7 mouse cellular contexts compared by ENCODE assay signal in genomic region chr16:11143706-11144483, GRCm38 (mm10). TPM values are rescaled to one million over a fixed set of nuclear protein-coding genes. Genes with fewer than 3 reads are reported as not detected.
DNase-seq lines count a peak whose midpoint lies in the region; ATAC-seq and TF ChIP-seq lines count a peak whose summit lies in the region.
"Not testable (repeated sequence)": the region's sequence is repeated elsewhere in the genome, so short reads cannot be mapped to it uniquely, and the experiment has no call there.

No protein-coding gene starts in this region.

- not testable (repeated sequence) for TF ChIP-seq EP300 in heart, adult 2 months (IDR thresholded peaks at IDR 0.05; ENCODE audit: insufficient read depth, low read depth, low read length)

- ATAC-seq in neural tube, embryonic 11.5 days (ENCODE audit: insufficient read depth, low FRiP score, low TSS enrichment): not testable (repeated sequence)

- H3K9ac ChIP-seq in heart, adult 2 months (ENCODE audit: low read depth, low read length); neural tube, embryonic 11.5 days (ENCODE audit: low read length): not testable (repeated sequence)

- TF ChIP-seq POLR2A in heart, adult 2 months (IDR thresholded peaks at IDR 0.05; ENCODE audit: insufficient read depth, low read depth, low read length); testis, adult 2 months (IDR thresholded peaks at IDR 0.05; ENCODE audit: control insufficient read depth, low read depth, low read length): not testable (repeated sequence)

- H3K79me2 ChIP-seq in heart, adult 2 months (replicated peaks; ENCODE audit: control insufficient read depth, insufficient read depth, low read length): not testable (repeated sequence)

- not testable (repeated sequence) for H3K4me3 ChIP-seq in heart, adult 2 months; neural tube, embryonic 11.5 days (ENCODE audit: low read depth, low read length)
- H3K4me3 ChIP-seq in testis, adult 2 months (ENCODE audit: control insufficient read depth, low read depth, low read length): peak overlapping the region; percentile 12; the same call in 1 of the 2 replicates

- TF ChIP-seq CTCF in heart, adult 2 months (IDR thresholded peaks at IDR 0.05); testis, adult 2 months (IDR thresholded peaks at IDR 0.05; ENCODE audit: control insufficient read depth, insufficient read depth, insufficient replicate concordance, low read depth, low read length): not testable (repeated sequence)

- not testable (repeated sequence) for H3K9me3 ChIP-seq in neural tube, embryonic 11.5 days (ENCODE audit: control insufficient read depth, low read length)

- H3K27ac ChIP-seq in heart, adult 2 months; neural tube, embryonic 11.5 days (ENCODE audit: low read depth, low read length); testis, adult 2 months (ENCODE audit: control insufficient read depth, insufficient read depth, low read depth, low read length): not testable (repeated sequence)

- 21% methylated on average over 56 of the region's 56 CpGs for WGBS in heart, adult 2 months
- WGBS in neural tube, embryonic 11.5 days: 14% methylated on average over 52 of the region's 56 CpGs

- H3K27me3 ChIP-seq in heart, adult 2 months (ENCODE audit: control insufficient read depth, insufficient read depth, low read length); neural tube, embryonic 11.5 days (ENCODE audit: control insufficient read depth, insufficient read depth, low read length); testis, adult 2 months (ENCODE audit: control insufficient read depth, insufficient read depth, low read length): not testable (repeated sequence)

- H3K4me1 ChIP-seq in heart, adult 2 months (ENCODE audit: control insufficient read depth, insufficient read depth, low read length); neural tube, embryonic 11.5 days (ENCODE audit: control insufficient read depth, insufficient read depth, low read length); testis, adult 2 months (ENCODE audit: control insufficient read depth, insufficient read depth, low read length): not testable (repeated sequence)

- DNase-seq in adrenal gland, postnatal 10 days: peak; percentile 100
- DNase-seq in embryo, embryonic 9.5 days (ENCODE audit: extremely low spot score): peak; percentile 65
- peak; percentile 100 for DNase-seq in heart, adult 2 months
- peak; percentile 95 to 97 for DNase-seq in kidney, postnatal 25 days
- peak; percentile 100 for DNase-seq in left cerebral cortex, postnatal 14 days (ENCODE audit: low spot score in 2 of 2)
- peak; percentile 39 for DNase-seq in neural tube, embryonic 11.5 days (ENCODE audit: low spot score)

- H3K4me2 ChIP-seq in neural tube, embryonic 11.5 days (ENCODE audit: low read depth): not testable (repeated sequence)

- intact Hi-C loops in heart, adult 2 months (cut with DNase I): not testable (repeated sequence)
- intact Hi-C loops in left cerebral cortex, postnatal 14 days (cut with DNase I): loop anchor here (10.0 kb wide), 1 partner anchor 51 kb away; no protein-coding TSS in a partner anchor

- not testable (repeated sequence) for H3K36me3 ChIP-seq in heart, adult 2 months (ENCODE audit: control insufficient read depth, insufficient read depth, low read length); neural tube, embryonic 11.5 days (ENCODE audit: control insufficient read depth, insufficient read depth, low read length); testis, adult 2 months (ENCODE audit: control insufficient read depth, insufficient read depth, low read length)

RNA-seq across cellular contexts. Expression of gene Txndc11, which starts 9.4 kb away (rescaled TPM):
- total RNA-seq in adrenal gland, postnatal 10 days (2021): 10 to 100 TPM; 36.8 to 36.9 TPM
- total RNA-seq in heart, adult 2 months (2021): 10 to 100 TPM; 13.0 to 14.8 TPM
- polyA plus RNA-seq in heart, adult 2 months (2012; rRNA removed): 11.2 and 17.8 TPM in 2 replicates
- total RNA-seq in left cerebral cortex, postnatal 14 days (2021): 10 to 100 TPM; 35.0 to 37.1 TPM
- 32.5 and 34.8 TPM in 2 replicates for polyA plus RNA-seq in neural tube, embryonic 11.5 days (2014; fragmentation: Nextera tagmentation; extraction: Ambion mirVana)
- polyA plus RNA-seq in testis, adult 2 months (2012; rRNA removed): 9.0 and 11.6 TPM in 2 replicates

RNA-seq across cellular contexts. Expression of gene Zc3h7a, which starts 32.3 kb away (rescaled TPM):
- total RNA-seq in adrenal gland, postnatal 10 days (2021): 10 to 100 TPM; 49.0 to 83.8 TPM
- total RNA-seq in heart, adult 2 months (2021): 10 to 100 TPM; 24.2 to 24.3 TPM
- 27.5 and 47.0 TPM in 2 replicates for polyA plus RNA-seq in heart, adult 2 months (2012; rRNA removed)
- 10 to 100 TPM; 54.2 to 68.5 TPM for total RNA-seq in left cerebral cortex, postnatal 14 days (2021)
- 93.5 and 95.3 TPM in 2 replicates for polyA plus RNA-seq in neural tube, embryonic 11.5 days (2014; fragmentation: Nextera tagmentation; extraction: Ambion mirVana)
- 42.5 and 51.5 TPM in 2 replicates for polyA plus RNA-seq in testis, adult 2 months (2012; rRNA removed)

RNA-seq across cellular contexts. Expression of gene Rsl1d1, which starts 59.2 kb away (rescaled TPM):
- total RNA-seq in adrenal gland, postnatal 10 days (2021): 10 to 100 TPM; 73.9 to 76.3 TPM
- total RNA-seq in heart, adult 2 months (2021): 10 to 100 TPM; 51.6 to 52.8 TPM
- 9.4 and 17.3 TPM in 2 replicates for polyA plus RNA-seq in heart, adult 2 months (2012; rRNA removed)
- total RNA-seq in left cerebral cortex, postnatal 14 days (2021): 10 to 100 TPM; 49.1 to 53.8 TPM
- 244 TPM in 2 replicates for polyA plus RNA-seq in neural tube, embryonic 11.5 days (2014; fragmentation: Nextera tagmentation; extraction: Ambion mirVana)
- 7.1 and 8.3 TPM in 2 replicates for polyA plus RNA-seq in testis, adult 2 months (2012; rRNA removed)

Comparison
In these comparisons a context has a peak if more than half of its experiments do, and no peak if none do; other contexts are left out.
1. DNase-seq: peak in every context shown above with its lines; median percentile 100 in adrenal gland, postnatal 10 days; 100 in heart, adult 2 months; 100 in left cerebral cortex, postnatal 14 days; 96 in kidney, postnatal 25 days; 65 in embryo, embryonic 9.5 days; 39 in neural tube, embryonic 11.5 days.